Mouse (Mus musculus) olfactory bulb, adult 2 months (tissue): ENCODE results near the gene Celf5. TPM values are rescaled to one million over a fixed set of nuclear protein-coding genes. Genes with fewer than 3 reads are reported as not detected.

ENCODE experiments used
- H3K27ac ChIP-seq: fragments of 200-500 bp; 2 replicates; pipeline ENCODE4 v1.5.1; 2012; ENCODE audit warnings: low read depth, low read length; ENCODE audit not compliant: insufficient read depth
- H3K4me1 ChIP-seq: fragments of 200-500 bp; 2 replicates; pipeline ENCODE4 v1.6.1; 2012; ENCODE audit warnings: low read length; ENCODE audit not compliant: control insufficient read depth, insufficient read depth
- H3K4me3 ChIP-seq: fragments of 200-500 bp; 2 replicates; pipeline ENCODE4 v1.5.1; 2012; ENCODE audit warnings: mild to moderate bottlenecking, low read depth, low read length, moderate library complexity; ENCODE audit not compliant: insufficient read depth
- CTCF ChIP-seq: fragments of 200-500 bp; IDR thresholded peaks from 2 replicates; pipeline ENCODE4 v1.5.1; 2012; ENCODE audit warnings: low read depth, mild to moderate bottlenecking, low read length, moderate library complexity; ENCODE audit not compliant: insufficient read depth
- POLR2A ChIP-seq: fragments of 200-500 bp; IDR thresholded peaks from 2 replicates; pipeline ENCODE4 v1.6.1; 2012; ENCODE audit warnings: mild to moderate bottlenecking, low read depth, low read length, moderate library complexity; ENCODE audit not compliant: insufficient read depth
- WGBS: fragments of 180-500 bp; shearing (Covaris S2); methylation state at CpG from one replicate; pipeline ENCODE4 v1.1.7; 2018; 5-methylcytosine and 5-hydroxymethylcytosine counted together
- polyA plus RNA-seq: library from polyadenylated mRNA; stranded (reverse); fragments of >200 nt; gene quantifications from 2 replicates; pipeline ENCODE4 v1.2.4, GENCODE M21; 2012; ENCODE audit warnings: low replicate concordance; ENCODE audit not compliant: missing spikeins, insufficient read depth, insufficient read length

Celf5 gene
- polyA plus RNA-seq, result not detected in 2 replicates

- H3K27ac ChIP-seq, result peak within 1 kb of the TSS; percentile 76
- TF ChIP-seq CTCF (peak; percentile 91), POLR2A (peak; percentile 67)
- H3K4me3 ChIP-seq, result peak within 1 kb of the TSS; percentile 62
- peaks cover 44% of the 10 kb centered on the region for H3K4me1 ChIP-seq
- WGBS, result under 1% methylated on average over 36 of the region's 36 CpGs
Observed at GRCm38 (mm10) chr10:81482533-81482889, at the start of gene Celf5. Gene Celf5 (minus strand): TSS chr10:81482709.

DNA sequence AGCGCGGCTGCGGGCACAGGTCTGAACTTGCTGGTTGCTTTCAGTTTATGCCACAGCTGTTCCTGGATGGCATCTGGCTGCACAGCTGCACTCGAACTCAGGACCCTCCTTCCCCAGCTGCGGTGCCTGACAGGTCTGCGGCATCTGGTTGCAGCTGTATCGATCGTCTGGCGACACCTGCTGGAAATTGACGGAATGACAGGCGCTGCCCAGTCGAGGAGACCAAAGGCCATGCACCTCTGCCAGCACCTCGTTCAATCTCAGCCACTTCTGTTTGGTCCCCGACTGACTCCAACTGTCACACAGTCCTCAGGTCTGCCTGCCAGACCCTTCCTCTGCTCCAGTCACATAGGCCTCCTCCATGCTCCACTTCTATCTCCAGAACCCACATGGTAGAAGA, 44.3 kb upstream of the Celf5 start:
- 16% methylated on average over 14 of the region's 14 CpGs for WGBS
- Histone ChIP-seq H3K4me1 (no peaks in the 10 kb centered on the region), H3K27ac (no peak overlapping the region), H3K4me3 (no peak overlapping the region)
- peak; percentile 71 for TF ChIP-seq CTCF
- TF ChIP-seq POLR2A, result no peak

GRCm38 (mm10) chr10:81525017-81525694, 42.6 kb upstream of the Celf5 start:
- no peak for TF ChIP-seq POLR2A
- no peak for TF ChIP-seq CTCF
- WGBS, result 70% methylated on average over 12 of the region's 13 CpGs
- Histone ChIP-seq H3K27ac (no peak overlapping the region), H3K4me3 (no peak overlapping the region), H3K4me1 (no peaks in the 10 kb centered on the region)

DNA sequence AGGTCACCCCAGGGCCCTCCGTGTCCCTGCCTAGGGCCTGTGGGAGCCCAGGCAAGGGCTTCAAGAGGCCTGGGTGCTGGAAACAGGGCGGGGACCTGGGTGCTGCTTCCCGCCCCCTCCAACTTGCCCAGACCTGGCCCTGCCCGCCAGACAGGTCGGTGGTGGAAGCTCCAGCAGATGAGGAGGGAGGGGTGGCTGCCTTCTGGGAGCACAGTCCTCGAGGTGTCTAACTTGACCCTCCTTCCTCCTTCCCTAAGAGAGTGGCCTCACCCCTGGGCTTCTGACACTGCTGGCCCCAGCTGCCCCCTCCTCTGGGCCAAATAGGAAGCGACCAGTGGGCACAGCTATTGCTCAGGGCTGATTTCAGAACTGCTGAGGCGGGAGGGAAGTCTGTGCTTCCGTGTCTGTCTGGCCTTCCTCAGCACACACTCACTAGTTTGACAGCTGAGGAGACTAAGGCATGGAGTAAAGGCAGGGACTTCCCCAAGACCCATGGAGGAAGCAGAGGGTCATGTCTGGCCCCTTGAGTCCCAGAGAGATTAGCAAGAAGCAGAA, 41.6 kb upstream of the Celf5 start, which contains the start of gene Gna15:
Gene Gna15, minus strand, starts transcription at position 175 of the 555 bp plus-strand sequence.
- WGBS, result 48% methylated on average over 9 of the region's 9 CpGs
- Histone ChIP-seq H3K4me3 (no peak within 1 kb of the TSS), H3K27ac (no peak within 1 kb of the TSS), H3K4me1 (no peaks in the 10 kb centered on the region)
- TF ChIP-seq POLR2A (no peak), CTCF (no peak)

DNA sequence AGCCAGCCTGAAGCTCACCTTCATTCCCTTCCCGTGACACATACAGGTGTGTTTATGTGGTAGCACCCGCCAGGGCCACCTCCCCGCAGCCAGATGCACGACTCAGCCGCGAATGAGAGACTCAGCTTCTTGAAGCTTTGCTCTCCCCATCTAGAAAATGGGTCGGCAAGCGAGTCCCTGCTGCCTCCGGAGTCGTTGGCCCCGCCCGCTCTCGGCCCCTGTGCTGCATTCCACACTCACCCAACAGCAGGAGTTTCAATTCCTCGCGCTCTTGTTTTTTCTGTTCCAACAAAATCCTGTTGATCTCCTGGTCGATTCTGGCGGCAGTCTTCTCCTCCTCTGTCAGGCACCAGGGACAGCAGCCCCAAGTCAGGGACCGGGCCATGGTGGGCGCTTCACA, 41.1 kb upstream of the Celf5 start:
- Histone ChIP-seq H3K4me1 (no peaks in the 10 kb centered on the region), H3K27ac (no peak overlapping the region), H3K4me3 (no peak overlapping the region)
- WGBS, result 41% methylated on average over 19 of the region's 19 CpGs
- TF ChIP-seq CTCF (no peak), POLR2A (no peak)

DNA sequence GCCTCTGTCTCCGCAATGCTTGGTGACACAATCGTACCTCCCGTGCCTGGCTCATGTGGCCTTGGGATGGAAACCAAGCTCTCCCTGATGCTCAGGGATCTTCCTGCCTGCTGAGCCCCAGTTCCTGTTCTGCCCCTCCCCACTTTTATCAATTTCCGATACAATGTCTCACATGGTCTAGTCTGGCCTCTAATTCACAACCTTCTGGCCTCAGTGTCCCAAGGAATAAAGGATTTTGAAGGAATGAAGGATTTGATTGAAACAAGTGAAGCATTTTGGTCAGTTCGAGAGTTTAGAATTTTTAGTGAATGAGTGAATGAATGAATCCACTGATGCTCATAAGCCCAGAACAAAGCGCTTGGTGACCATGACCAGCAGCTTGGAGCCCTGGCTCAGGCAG, 40.6 kb upstream of the Celf5 start:
- H3K27ac ChIP-seq, result no peak overlapping the region

GRCm38 (mm10) chr10:81519978-81520365, 37.5 kb upstream of the Celf5 start:
- Histone ChIP-seq H3K4me1 (no peaks in the 10 kb centered on the region), H3K4me3 (no peak overlapping the region), H3K27ac (no peak overlapping the region)
- no peak for TF ChIP-seq CTCF
- no peak for TF ChIP-seq POLR2A
- 67% methylated on average over 3 of the region's 3 CpGs for WGBS

More for the DNA sequence above, 40.6 kb upstream of the Celf5 start:
- H3K4me1 ChIP-seq, result no peaks in the 10 kb centered on the region
- whole genome bisulfite sequencing, result 75% methylated on average over 6 of the region's 6 CpGs
- no peak overlapping the region for H3K4me3 ChIP-seq
- TF ChIP-seq POLR2A (no peak), CTCF (no peak)

DNA sequence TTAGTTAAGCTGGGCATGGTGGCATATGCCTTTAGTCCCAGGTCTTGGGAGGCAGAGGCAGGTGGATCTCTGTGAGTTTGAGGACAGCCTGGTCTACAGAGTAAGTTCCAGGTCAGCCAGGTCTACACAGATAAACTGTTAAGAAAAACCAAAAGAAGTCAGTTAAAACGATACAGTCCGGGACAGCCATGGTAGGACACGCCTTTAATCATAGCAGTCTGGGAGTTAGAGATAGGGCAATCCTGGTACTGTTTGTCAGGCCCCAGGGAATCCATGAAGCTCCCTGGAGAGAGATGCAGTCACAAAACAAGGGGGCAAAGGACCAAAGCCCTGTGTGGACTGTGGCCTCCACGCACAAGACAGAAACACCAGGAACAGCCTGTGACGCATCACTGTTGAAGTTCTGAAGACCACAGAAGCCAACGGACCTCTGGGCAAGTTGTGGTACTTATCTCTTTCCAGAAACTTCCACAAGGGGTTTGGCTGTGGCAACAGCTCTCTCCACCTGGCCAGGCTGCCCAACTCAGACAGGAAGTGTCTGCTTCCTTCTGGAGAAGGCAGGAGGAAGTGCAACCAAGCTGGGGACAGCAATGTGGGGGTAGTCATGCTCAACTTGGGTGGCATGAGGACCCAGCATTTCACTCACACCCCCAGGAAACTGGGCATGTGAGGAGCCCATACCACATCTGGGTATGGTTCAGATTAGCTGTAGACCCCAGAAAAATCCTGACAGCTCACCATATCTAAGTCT, 36.9 kb upstream of the Celf5 start:
- H3K27ac ChIP-seq, result no peak overlapping the region
- TF ChIP-seq POLR2A, result no peak
- TF ChIP-seq CTCF, result no peak
- 85% methylated on average over 6 of the region's 6 CpGs for WGBS
- no peak overlapping the region for H3K4me3 ChIP-seq
- no peaks in the 10 kb centered on the region for H3K4me1 ChIP-seq

DNA sequence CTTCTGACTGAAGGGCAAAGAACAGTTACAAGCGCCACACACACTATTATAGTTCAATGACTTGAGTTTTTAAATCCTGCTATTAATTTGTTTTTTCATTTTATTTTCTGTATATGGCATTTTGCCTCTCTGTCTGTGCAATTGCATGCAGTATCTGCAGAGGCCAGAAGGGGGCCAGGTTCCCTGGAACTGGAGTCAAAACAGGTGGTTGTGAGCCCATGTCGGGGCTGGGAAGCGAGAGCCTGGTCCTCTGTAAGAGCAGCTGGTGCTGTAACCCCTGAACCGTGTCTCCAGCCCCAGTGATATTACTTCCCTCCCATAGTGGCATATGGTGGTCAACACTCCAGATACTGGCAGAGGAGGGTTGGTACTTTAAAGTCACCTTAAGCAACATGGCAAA, 36.0 kb upstream of the Celf5 start:
- H3K27ac ChIP-seq, result no peak overlapping the region
- no peaks in the 10 kb centered on the region for H3K4me1 ChIP-seq
- no peak overlapping the region for H3K4me3 ChIP-seq
- WGBS, result 17% methylated on average over 4 of the region's 4 CpGs
- TF ChIP-seq POLR2A (no peak), CTCF (peak; percentile 52)
